Mouse (Mus musculus) cerebellum, adult 8-10 months (tissue): ENCODE data around the gene Mfge8.

ENCODE experiments used
- DNase-seq: peaks from one replicate; pipeline ENCODE4 v3.0.0; 2022

The Mfge8 gene

DNA sequence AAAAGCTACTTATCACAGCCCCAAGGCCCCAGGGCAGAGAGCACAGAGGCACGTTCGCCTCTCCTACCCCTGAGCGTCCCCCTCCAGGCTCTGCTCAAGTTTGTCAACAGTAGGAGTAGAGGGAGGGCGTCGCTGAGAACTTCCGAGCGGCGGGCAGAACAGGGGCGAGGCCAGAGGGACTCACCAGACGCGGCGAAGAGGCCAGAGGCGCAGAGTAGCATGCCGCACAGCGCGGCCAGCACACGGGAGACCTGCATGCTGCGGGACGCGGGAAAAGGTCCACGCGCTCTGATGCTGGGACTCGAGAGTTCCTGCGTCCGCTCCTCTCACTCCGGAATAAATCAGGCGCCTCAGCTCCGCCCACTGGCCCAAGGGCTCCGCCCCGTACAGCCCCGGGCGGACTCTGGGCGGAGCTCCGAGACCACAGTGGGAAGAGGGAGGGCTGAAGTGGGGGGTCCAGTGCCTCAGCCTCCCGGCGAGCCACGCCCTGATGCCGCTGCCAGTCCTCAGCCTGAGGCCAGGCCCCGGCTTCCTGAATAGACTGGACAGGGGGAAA is at the start of gene Mfge8:
Gene Mfge8, minus strand, starts transcription at position 350 of the 556 bp plus-strand sequence.
- peak; percentile 27 for DNase-seq

GRCm38 (mm10) chr7:79194560-79195413 is 45.9 kb upstream of the Mfge8 start:
- peak; percentile 38 for DNase-seq

DNA sequence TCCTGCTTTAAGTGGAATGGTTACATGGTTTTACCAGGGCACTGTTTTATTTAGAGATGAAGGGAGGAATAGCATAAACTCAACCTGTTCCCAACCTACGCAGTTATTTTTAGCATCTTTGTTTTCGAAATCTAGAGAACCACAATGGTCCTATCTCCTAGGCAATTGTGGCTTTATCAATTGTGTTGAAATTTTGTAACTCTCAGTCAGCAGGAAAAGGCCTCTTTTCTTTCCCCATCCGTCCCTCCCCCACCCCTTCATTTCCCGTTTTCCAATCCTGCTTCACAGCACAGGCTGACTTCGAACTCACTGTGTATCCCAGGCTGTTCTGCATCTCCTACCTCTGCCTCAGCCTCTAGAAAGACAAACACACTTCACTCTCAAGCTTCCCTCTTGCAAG is 45.1 kb upstream of the Mfge8 start:
- no peak for DNase-seq

- no peak for DNase-seq
Observed at GRCm38 (mm10) chr7:79191501-79191900, 42.6 kb upstream of the Mfge8 start.

DNA sequence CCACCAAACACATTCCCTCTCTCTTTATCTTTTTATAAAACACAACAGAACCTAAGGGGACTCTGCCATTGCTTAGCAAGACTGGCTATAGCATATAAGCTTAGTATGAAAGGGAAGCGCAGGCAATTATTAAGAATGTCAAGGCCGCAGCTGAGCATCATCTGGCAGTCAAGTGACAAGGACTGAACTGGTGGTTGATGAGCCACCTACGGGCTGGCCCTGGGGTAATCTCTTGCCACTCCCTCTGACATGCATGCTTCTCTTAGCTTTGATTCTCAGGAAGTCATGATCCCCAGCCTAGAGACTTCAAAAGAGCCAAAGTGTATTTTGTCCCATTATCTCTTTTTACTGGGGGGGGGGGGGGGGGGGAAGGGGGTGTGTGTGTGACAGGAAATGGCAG is 41.7 kb upstream of the Mfge8 start:
- DNase-seq = no peak

- DNase-seq = no peak
Observed at GRCm38 (mm10) chr7:79189211-79189610, 40.4 kb upstream of the Mfge8 start.

DNA sequence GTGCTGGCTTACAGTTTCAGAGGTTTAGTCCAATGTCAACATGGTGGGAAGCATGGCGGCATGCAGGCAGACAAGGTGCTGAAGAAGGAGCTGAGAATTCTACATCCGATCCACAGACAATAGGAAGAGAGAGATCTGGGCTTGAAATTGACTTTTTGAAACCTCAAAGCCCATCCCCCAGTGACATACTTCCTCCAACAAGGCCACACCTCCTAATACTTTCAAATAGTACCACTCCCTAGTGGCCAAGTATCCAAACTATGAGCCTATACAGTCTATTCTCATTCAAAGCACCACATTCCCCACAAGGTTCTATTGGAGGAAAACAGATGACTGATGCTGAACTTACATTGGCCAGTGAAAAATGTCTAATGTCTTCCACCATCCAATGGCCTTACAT is 38.7 kb upstream of the Mfge8 start:
- no peak for DNase-seq

DNA sequence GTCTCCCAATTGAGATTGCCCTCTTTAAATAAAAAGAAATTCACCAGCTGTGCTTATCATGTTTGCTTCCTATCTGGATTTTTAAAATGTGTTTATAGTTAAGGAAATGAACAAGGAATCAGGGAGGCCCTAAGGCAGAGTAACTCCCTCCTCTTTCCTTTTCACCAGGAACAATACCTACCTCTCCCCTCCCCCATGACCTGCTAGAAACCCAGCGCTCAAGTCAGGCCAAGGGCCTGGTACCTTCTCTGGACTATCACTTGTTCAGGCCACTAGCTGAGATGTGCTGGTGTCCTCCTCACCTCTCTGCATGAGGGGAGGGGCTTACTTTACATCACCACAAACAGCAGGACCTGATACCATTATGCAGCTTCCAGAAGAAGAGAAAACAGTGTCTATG is 34.6 kb upstream of the Mfge8 start:
- no peak for DNase-seq

DNA sequence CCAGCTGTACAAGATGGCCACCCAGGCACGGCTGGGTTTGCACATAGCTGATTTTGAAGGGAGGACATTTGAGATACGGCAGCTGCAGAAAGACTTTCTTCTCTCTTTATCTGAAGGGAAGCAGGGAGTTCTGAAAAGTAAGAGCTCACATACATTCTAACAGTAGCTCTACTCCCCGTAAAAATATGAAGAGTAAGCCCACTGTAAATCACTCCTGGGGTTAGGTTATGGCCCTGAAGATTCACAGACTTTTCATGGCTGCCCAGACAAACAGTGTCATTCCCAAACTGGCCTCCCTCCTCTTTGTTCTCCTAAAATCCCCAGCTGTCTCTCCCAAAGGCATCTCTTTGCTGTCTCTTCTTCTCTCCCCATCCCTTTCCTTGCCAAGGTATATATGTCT is 24.9 kb upstream of the Mfge8 start:
- no peak for DNase-seq

DNA sequence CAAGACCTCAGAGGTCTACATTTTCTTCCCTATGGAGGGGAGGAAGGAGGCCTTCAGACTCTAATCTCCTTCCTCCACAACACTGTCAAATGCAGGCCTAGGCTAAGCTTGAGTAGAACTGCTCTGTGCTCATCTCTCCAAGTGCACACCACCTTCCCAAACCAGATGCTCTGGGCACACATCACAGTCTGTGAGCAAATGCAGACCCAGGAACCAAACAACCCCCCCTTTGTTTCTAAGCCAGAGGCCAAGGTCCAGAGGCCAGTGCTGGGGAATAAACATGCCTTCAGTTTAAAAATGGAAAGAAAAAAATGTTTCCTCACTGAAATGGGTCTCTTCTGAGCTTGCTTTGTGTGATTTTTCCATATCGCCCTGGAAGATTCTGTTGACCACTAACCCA is 22.9 kb upstream of the Mfge8 start:
- DNase-seq = no peak

DNA sequence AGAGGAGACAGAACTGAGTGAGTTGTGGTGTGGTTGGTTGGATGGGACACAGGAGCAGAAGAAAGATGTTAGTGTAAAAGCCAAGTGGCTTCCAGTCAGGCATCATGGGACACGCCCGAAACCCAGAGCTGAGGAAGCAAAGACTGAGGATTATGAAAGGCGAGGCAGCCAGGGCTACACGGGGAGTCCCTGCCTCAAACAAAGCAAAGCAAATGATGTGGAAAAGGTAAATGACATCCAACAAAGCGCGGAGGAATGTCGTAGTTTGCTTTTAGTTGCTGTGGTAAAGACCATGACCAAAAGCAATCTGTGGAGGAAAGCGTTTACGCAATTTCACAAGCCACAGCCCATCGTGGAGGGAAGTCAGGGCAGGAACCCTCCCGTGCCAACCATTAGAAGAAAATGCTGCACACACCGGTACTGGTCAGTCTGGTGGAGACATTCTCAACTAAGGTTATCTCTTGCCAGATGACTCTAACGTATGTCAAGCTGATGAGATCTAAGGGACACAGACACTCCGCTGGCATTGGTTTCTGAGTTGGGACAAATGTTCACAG is 18.2 kb upstream of the Mfge8 start:
- no peak for DNase-seq

DNA sequence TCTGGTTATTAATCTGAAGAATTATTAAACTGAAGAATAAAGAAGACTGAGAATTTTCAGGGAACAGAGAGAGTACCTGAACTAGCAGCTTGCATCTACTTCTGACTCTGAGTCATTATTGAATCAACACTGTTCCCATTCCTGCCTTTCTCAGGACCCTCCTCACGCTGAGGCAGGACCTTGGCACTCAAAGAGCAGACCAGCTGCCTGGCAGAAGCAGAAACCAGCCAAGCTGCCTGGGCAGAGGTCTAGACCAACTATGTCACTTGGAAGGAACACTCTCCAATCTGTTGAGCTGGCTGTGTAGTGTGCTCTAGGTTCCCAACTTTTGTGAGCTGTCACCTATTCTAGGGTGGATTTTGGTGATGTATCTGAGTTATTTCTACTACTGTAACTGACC is 10.5 kb upstream of the Mfge8 start:
- no peak for DNase-seq

GRCm38 (mm10) chr7:79149522-79149921 is 662 bp upstream of the Mfge8 start:
- DNase-seq = no peak

DNA sequence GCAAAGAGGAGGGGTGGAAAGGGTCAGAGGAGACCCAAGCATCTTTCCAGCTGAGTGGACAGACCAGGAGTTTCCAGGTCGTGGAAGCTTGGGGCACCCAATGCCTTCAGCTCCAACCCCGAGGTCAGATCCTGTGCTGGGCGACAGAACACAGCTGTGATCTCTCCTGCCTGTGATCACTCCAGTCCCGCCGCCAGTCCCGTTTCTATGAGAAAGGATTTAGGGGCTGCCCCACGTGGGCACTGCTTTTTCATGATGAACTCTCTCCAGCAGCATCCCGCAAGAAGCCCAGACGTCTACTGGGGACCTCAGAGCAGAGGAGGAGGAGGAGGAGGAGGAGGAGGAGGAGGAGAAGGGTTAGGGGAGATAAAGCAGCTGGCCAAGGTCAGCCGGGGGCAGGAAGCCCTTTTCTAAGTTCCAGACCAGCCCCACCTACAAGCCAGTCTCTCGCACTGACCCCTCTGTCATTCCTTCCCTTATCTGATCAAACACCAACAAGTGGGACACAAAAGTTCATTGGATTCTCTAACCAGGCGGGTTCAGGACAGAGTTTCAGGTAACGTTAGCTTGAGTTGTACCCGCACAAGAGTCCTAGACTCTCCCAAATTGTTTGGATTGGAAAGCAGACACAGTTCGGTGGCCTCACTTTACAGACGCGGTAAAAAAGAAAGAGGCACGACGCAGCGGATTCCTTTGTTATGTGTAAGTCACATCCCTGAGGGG is 768 bp downstream of the Mfge8 start:
- no peak for DNase-seq

GRCm38 (mm10) chr7:79147011-79147837 is 1.6 kb downstream of the Mfge8 start:
- no peak for DNase-seq

DNA sequence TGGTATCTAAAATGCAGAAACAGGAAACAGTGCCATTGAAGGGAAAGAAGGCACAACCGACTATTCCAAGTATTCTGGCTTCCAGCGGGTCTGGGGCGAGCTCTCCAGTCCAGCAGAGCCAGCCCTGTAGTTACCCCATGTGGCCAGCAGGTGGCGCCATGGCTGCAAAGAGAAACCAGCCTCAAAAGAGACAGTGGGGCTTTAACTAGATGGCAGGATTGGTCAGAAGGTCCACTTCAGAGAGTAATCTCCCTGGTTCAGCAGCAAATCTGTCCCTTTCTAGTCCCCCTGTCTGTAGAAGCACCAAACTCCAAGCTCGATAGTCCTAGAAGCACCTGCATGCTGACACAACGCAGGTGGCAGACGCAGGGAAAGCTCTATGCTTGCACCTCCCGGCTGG is 8.0 kb downstream of the Mfge8 start:
- peak; percentile 72 for DNase-seq

- DNase-seq = no peak
Observed at GRCm38 (mm10) chr7:79139891-79140591, 8.8 kb downstream of the Mfge8 start.

DNA sequence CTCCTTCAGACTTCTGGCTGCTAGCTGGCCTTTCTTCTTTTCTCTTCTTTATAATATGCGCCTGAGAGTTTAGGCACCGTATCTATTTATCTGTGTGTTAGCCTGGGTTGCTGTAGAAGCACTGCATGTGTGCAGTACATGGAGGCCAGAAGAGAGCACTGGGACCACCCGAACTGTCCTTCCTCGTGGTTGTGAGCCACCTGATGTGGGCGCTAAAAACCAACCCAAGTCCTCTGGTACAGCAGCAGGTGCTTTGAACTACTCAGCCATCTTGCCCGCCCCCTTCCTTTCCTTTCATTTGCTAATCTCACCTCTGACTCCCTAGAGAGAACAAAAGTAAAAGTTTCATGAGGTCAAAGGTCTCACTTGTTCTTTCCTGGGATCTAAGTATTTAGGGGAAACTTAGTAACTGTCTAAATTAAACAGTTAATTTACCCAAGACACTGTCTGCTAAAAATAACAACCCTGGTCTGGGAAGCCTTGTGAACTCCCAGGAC is 9.5 kb downstream of the Mfge8 start:
- DNase-seq = no peak

DNA sequence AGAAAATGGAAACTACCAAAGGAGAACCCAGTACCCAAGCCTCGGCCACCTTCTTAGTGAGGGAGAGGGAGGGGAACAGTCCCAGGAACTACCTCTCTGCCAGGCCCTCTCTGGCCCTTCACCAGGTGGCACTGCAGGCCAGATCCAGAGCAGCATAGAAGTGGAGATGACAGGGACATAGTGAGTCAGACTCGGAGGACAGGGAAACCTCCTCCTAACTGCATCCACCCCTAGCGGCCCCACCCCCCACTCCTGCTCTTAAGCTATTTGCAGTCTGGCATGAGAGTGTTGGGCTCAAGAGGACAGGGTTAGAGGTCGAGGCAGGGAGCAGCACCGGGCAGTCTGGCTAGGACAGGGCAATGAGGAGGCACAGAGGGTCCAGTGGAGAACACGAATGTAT is 15.5 kb downstream of the Mfge8 start:
- no peak for DNase-seq

GRCm38 (mm10) chr7:79130843-79131444 is 17.9 kb downstream of the Mfge8 start, which contains the start of gene Hapln3:
Hapln3 (minus strand) TSS chr7:79131018.
- no peak for DNase-seq

DNA sequence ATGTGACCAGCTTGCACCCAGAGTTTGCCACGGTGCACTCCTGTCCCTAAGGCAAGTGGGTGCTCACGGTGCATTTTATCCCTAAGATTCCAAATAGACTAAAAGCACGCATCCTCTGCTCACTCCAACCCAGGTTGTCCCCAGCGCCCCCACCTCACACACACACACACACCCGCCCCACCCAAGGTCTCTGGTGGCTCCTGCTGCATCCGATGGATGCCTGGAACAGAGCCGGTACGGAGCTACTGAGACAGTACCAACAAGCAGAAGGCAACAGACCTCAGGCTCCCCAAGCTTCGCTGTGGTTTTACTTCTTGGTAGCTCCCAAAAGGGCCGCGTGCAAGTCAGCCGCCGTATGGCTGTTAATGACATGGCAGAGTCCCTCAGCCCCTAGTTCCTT is 18.5 kb downstream of the Mfge8 start:
- DNase-seq = no peak
